Mouse (Mus musculus): ENCODE results near the gene Pigq.
A peak's percentile ranks its signal among the peaks of the same experiment; 100 is the strongest.

Pigq gene

GRCm38 (mm10) chr17:25919786-25920642 lies 24.7 kb downstream of the Pigq start:
- DNase-seq, result peak; percentile 100

- peak; percentile 62 for DNase-seq
Measured at GRCm38 (mm10) chr17:25919144-25919785, 25.5 kb downstream of the Pigq start, which contains the start of gene Rab40c. Gene Rab40c (minus strand): TSS chr17:25919727.

GRCm38 (mm10) chr17:25918037-25918750 lies 26.5 kb downstream of the Pigq start:
- DNase-seq, result no peak

GRCm38 (mm10) chr17:25916931-25917647 lies 27.6 kb downstream of the Pigq start:
- DNase-seq, result no peak

GRCm38 (mm10) chr17:25914295-25914694 lies 30.4 kb downstream of the Pigq start:
- no peak for DNase-seq

- DNase-seq, result no peak
Measured at GRCm38 (mm10) chr17:25913877-25914275, 30.9 kb downstream of the Pigq start.

GRCm38 (mm10) chr17:25913186-25913876 lies 31.4 kb downstream of the Pigq start:
- peak; percentile 89 for DNase-seq

GRCm38 (mm10) chr17:25911816-25912215 lies 32.9 kb downstream of the Pigq start:
- no peak for DNase-seq

GRCm38 (mm10) chr17:25907640-25908039 lies 37.1 kb downstream of the Pigq start:
- DNase-seq, result no peak

GRCm38 (mm10) chr17:25903061-25903460 lies 41.7 kb downstream of the Pigq start:
- no peak for DNase-seq

GRCm38 (mm10) chr17:25900193-25900592 lies 44.5 kb downstream of the Pigq start:
- no peak for DNase-seq

- DNase-seq, result no peak
Measured at GRCm38 (mm10) chr17:25895891-25896290, 48.8 kb downstream of the Pigq start.

- no peak for DNase-seq
Measured at GRCm38 (mm10) chr17:25895415-25895814, 49.3 kb downstream of the Pigq start.

GRCm38 (mm10) chr17:25893975-25894617 lies 50.6 kb downstream of the Pigq start:
- peak; percentile 73 for DNase-seq

GRCm38 (mm10) chr17:25888837-25889236 lies 55.9 kb downstream of the Pigq start:
- no peak for DNase-seq

- DNase-seq, result no peak
Measured at GRCm38 (mm10) chr17:25887467-25887866, 57.3 kb downstream of the Pigq start.

- no peak for DNase-seq
Measured at GRCm38 (mm10) chr17:25886806-25887205, 57.9 kb downstream of the Pigq start.

- DNase-seq, result no peak
Measured at GRCm38 (mm10) chr17:25885636-25886035, 59.1 kb downstream of the Pigq start.

GRCm38 (mm10) chr17:25883824-25884223 lies 60.9 kb downstream of the Pigq start:
- no peak for DNase-seq

GRCm38 (mm10) chr17:25883268-25883667 lies 61.5 kb downstream of the Pigq start:
- DNase-seq, result no peak

- DNase-seq, result no peak
Measured at GRCm38 (mm10) chr17:25882306-25882705, 62.4 kb downstream of the Pigq start.

- DNase-seq, result no peak
Measured at GRCm38 (mm10) chr17:25881691-25882090, 63.0 kb downstream of the Pigq start.

All from right cerebral cortex, adult 18-20 months (tissue).